Mouse (Mus musculus) myocyte (in vitro differentiated cells): ENCODE data around the gene Sobp.

ENCODE experiments used
- MAX ChIP-seq: IDR thresholded peaks from one replicate; pipeline ENCODE4 v1.6.1; 2011; ENCODE audit warnings: low read depth, mild to moderate bottlenecking, control low read depth
- POLR2A ChIP-seq: IDR thresholded peaks from one replicate; pipeline ENCODE4 v1.6.1; 2011; ENCODE audit warnings: low read depth, mild to moderate bottlenecking, control low read depth, moderate library complexity; ENCODE audit not compliant: insufficient read length
- REST ChIP-seq: IDR thresholded peaks from one replicate; pipeline ENCODE4 v1.6.1; 2011; ENCODE audit warnings: mild to moderate bottlenecking, control low read depth, moderate library complexity; ENCODE audit not compliant: insufficient read depth, insufficient read length
- USF1 ChIP-seq: IDR thresholded peaks from one replicate; pipeline ENCODE4 v1.6.1; 2011; ENCODE audit warnings: low read depth, mild to moderate bottlenecking, control low read depth, moderate library complexity

DNA sequence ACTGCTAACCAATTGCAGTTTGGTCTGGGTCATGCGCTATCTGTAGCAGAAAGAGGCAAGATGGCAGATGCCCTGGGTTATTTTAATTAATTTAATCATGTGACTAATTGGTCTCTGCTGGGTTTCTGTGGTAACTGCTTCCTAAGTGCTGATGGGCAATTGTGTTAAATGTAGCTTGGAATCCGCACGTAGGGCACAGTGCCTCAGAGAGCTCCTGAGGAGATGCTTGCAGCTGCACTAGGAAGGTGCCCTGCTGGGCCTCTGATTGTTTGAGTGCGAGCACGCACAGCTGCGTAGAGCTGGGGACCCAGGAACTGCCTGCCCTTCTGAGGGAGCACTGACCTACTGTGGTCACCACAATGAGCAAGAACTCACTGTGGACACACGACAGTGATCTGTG, 68.1 kb downstream of the Sobp start:
- TF ChIP-seq REST (no peak), MAX (no peak), USF1 (no peak), POLR2A (no peak)
